ENCODE assay signal across 28 mouse cellular contexts in the genomic region with DNA sequence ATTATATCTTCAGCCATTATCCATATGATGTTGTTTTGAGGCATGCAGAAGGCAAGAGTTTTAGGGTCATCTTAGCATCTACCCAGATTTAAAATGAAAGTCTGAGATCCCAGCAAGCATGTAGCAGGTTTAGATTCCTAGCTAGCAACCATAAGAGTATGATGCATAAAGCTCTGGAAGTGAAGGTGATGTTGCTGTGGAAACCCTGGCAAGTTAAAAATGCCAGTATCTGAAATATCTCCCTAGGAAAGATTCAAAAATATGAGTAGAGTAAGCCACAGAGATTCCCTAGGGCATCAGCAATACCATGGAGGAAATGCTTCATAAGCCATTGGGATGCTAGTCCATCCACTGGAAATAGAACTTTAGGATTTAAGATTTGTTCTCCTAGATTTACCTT. TPM values are rescaled to one million over a fixed set of nuclear protein-coding genes. Genes with fewer than 3 reads are reported as not detected.
"Had no signal": no experiment of that assay in that cellular context is flagged by ENCODE, and none has a peak within 500 bp of the region (broad histone marks: within the 10 kb centered on the region; RNA-seq: fewer than 3 reads in every experiment).

No protein-coding gene starts in this region.

- H3K27ac ChIP-seq: kidney, postnatal 0 days; layer of hippocampus, adult 2 months; liver, embryonic 13.5 days; stomach, embryonic 15.5 days had no signal

- H3K4me3 ChIP-seq: layer of hippocampus, adult 2 months; liver, embryonic 13.5 days; stomach, embryonic 15.5 days had no signal

- H3K4me1 ChIP-seq: liver, embryonic 13.5 days; stomach, embryonic 15.5 days had no signal

- DNase-seq: kidney, adult 18-20 months; kidney, adult 9 months; kidney, postnatal 25 days; layer of hippocampus, postnatal 36 days; liver, embryonic 13.5 days; lung, adult 2 months; lung, postnatal 14 days; lung, postnatal 4 days; midbrain, embryonic 14.5 days; right cerebral cortex, postnatal 25 days; spleen, adult 18-20 months; thymus, adult 18-20 months; thymus, postnatal 36 days had no signal

RNA-seq across cellular contexts. Expression of a gene that starts 10.5 kb away (rescaled TPM):
- total RNA-seq: layer of hippocampus, adult 2 months; layer of hippocampus, postnatal 10 days; layer of hippocampus, postnatal 36 days; left cerebral cortex, postnatal 10 days; megakaryocyte progenitor cell, adult 5-6 weeks; megakaryocyte-erythroid progenitor cell, adult 5-6 weeks; midbrain, postnatal 0 days had no signal
- polyA plus RNA-seq: limb, embryonic 11.5 days; limb, embryonic 14.5 days; midbrain, embryonic 11.5 days; midbrain, embryonic 14.5 days; midbrain, postnatal 0 days; neural tube, embryonic 11.5 days; neural tube, embryonic 14.5 days; testis, adult 2 months; urinary bladder, adult 2 months had no signal

RNA-seq across cellular contexts. Expression of a gene that starts 39.7 kb away (rescaled TPM):
- total RNA-seq: layer of hippocampus, adult 2 months; layer of hippocampus, postnatal 10 days; layer of hippocampus, postnatal 36 days; left cerebral cortex, postnatal 10 days; megakaryocyte progenitor cell, adult 5-6 weeks; megakaryocyte-erythroid progenitor cell, adult 5-6 weeks; midbrain, postnatal 0 days had no signal
- polyA plus RNA-seq: limb, embryonic 11.5 days; midbrain, embryonic 11.5 days; midbrain, embryonic 14.5 days; midbrain, postnatal 0 days; neural tube, embryonic 11.5 days; neural tube, embryonic 14.5 days had no signal

RNA-seq across cellular contexts. Expression of a gene that starts 42.2 kb away (rescaled TPM):
- total RNA-seq: layer of hippocampus, postnatal 10 days; left cerebral cortex, postnatal 10 days; megakaryocyte-erythroid progenitor cell, adult 5-6 weeks had no signal
- polyA plus RNA-seq: limb, embryonic 11.5 days; midbrain, embryonic 11.5 days; midbrain, embryonic 14.5 days had no signal
